Mouse (Mus musculus) spleen, adult 2 months (tissue): ENCODE results near the gene Ccdc159.

ENCODE experiments used
- CTCF ChIP-seq: fragments of 200-500 bp; IDR thresholded peaks from 2 replicates; pipeline ENCODE4 v1.5.1; 2011; ENCODE audit warnings: mild to moderate bottlenecking, inconsistent platforms; ENCODE audit not compliant: insufficient read depth, insufficient read length, insufficient replicate concordance; ENCODE audit errors: extremely low read depth
- POLR2A ChIP-seq: fragments of 200-500 bp; IDR thresholded peaks from 2 replicates; pipeline ENCODE4 v1.6.1; 2011; ENCODE audit warnings: low read depth, low read length, inconsistent platforms

GRCm38 (mm10) chr9:21962416-21963059 is 35.3 kb downstream of the Ccdc159 start:
- TF ChIP-seq POLR2A (no peak), CTCF (no peak)
